Mouse (Mus musculus) Patski (cell line): ENCODE measurements at regions not wholly inside any gene's neighbourhood (a gene's known extent, or its start where the extent isn't known, plus 50 kb on each side); places are given as distances from the start of the nearest gene placed in this dataset.
"Not testable (repeated sequence)": the region's sequence is repeated elsewhere in the genome, so short reads cannot be mapped to it uniquely, and the experiment has no call there.

Source experiments
- ATAC-seq: fragments of 100-300 bp; one replicate; pipeline ENCODE4 v1.8.0; 2021
- CTCF ChIA-PET: fragments of 350-600 bp; sonication (Branson Sonifier 250); formaldehyde crosslinking; loops from one replicate; lab custom pipeline; 2022; ENCODE audit warnings: inconsistent platforms; lab: Charles Lee
- POLR2A ChIA-PET: fragments of 350-600 bp; sonication (Branson Sonifier 250); formaldehyde crosslinking; loops from one replicate; lab custom pipeline; 2022; ENCODE audit warnings: antibody characterized with exemption, inconsistent platforms; lab: Charles Lee
- DNase-seq: peaks from one replicate; pipeline ENCODE4 v3.0.0-alpha.2; 2011; ENCODE audit warnings: low read depth, low spot score
- H3K27me3 ChIP-seq: fragments of 371-371 bp; one replicate; pipeline ENCODE4 v1.5.1; 2021
- CTCF ChIP-seq: fragments of 100-300 bp; IDR thresholded peaks from one replicate; pipeline ENCODE4 v1.5.1; 2021
- in situ Hi-C: fragments of 300-500 bp; cut with MboI; formaldehyde crosslinking; loops from 3 replicates; pipeline ENCODE4 v1.11.1; 2018; ENCODE audit warnings: low pct_unique_long_range_greater_than_20kb, mixed read lengths

DNA sequence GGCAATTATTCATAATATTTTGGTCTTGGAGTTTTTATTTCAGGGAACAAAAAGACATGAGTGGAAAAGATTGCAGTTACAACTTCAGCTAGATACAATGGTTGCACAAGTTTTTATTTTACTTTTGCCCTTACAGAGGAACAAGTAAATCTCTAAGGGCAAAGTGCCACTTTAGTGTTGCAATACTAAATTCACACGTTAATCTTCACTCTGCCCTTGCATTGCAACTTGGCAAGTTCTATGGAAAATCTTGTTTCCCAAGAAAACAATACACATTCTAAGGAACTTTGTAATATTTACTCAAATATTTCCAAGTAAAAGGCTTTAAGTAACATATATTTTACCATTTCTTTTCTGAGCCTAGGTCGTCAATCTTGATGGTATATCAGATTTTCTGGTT is 85.9 kb downstream of the Chil6 start:
- POLR2A ChIA-PET, result no interaction called here
- no peak for DNase-seq
- no peak for TF ChIP-seq CTCF
- no peak for ATAC-seq
- in situ Hi-C loops, result no loop called here
- CTCF ChIA-PET, result interaction anchor here (1.1 kb wide), 1 partner anchor 11 kb away, joined by 3 read pairs; no protein-coding TSS in a partner anchor
- H3K27me3 ChIP-seq, result no peaks in the 10 kb centered on the region

DNA sequence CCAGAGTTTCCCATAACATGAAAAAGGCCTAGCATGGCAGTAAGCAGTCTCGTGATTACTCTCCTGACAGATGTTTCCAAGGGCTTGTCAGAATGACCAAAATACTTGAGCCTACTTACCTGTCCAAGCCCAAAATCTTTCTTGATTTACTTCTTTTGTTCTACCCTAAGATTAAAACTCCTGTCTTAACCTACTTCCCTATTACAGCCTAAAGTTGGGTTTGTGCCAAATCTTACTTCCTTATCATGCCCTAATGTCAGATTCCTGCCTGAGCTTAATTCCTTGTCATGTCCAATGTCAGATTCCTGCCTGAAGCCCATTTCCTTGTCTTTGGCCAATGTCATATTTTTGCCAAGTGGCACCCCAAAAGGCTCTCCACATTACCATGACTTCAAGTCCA is 89.0 kb downstream of the Chil6 start:
- no peak for TF ChIP-seq CTCF
- ChIA-PET CTCF (no interaction called here), POLR2A (no interaction called here)
- no peak for DNase-seq
- H3K27me3 ChIP-seq, result no peaks in the 10 kb centered on the region
- in situ Hi-C loops, result no loop called here
- ATAC-seq, result no peak

DNA sequence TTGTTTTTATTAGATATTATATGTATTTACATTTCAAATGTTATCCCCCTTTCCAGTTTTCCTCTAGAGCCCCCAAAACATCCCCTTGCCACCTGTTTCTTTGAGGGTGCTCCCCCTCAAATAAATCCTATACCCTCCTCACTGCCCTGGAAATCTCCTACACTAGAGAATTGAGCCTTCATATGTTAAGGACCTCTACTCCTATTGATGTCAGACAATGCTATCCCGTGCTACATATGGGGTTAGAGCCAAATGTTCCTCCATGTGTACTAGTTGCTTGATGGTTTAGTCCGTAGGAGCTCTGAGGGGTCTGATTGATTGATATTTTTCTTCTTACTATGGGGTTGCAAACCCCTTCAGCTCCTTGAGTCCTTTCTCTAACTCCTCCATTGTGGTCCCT is 73.6 kb upstream of the Chil4 start:
- no peak for DNase-seq
- POLR2A ChIA-PET, result no interaction called here
- CTCF ChIA-PET, result interaction anchor here (1.3 kb wide), 1 partner anchor 17 kb away, joined by 3 read pairs; no protein-coding TSS in a partner anchor
- no peaks in the 10 kb centered on the region for H3K27me3 ChIP-seq
- TF ChIP-seq CTCF, result no peak
- ATAC-seq, result no peak
- in situ Hi-C loops, result no loop called here

DNA sequence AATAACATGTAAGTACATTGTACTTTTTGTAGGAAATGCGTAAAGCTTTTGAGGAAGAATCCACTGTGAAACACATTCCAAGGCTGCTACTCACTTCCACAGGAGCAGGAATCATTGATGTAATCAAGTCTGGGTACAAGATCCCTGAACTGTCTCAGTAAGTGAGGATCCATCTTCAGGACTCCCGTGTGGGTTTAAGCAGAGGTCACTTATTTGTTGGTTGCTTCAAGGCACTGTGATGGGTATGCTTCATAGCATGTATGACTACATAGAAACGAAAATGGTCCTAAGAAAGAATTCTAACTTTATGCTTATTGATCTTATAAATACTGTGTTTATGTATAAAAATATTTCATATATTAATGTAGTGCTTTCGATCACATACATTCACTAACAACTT is 72.6 kb upstream of the Chil4 start:
- DNase-seq, result no peak
- ChIA-PET CTCF (no interaction called here), POLR2A (no interaction called here)
- in situ Hi-C loops, result no loop called here
- ATAC-seq, result no peak
- TF ChIP-seq CTCF, result no peak
- H3K27me3 ChIP-seq, result no peaks in the 10 kb centered on the region

DNA sequence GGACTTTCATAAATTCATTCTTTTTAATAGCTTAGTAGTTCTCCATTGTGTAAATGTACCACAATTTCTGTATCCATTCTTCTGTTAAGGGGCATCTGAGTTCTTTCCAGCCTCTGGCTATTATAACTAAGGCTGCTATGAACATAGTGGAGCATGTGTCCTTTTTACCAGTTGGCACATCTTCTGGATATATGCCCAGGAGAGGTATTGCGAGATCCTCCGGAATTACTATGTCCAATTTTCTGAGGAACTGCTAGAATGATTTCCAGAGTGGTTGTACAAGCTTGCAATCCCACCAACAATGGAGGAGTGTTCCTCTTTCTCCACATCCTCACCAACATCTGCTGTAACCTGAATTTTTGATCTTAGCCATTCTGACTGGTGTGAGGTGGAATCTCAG is 59.3 kb upstream of the Chil4 start:
- H3K27me3 ChIP-seq, DNase-seq, POLR2A ChIA-PET, in situ Hi-C loops, ATAC-seq: not testable (repeated sequence)
- CTCF ChIA-PET, result interaction anchor here (1.1 kb wide), 1 partner anchor 23 kb away, joined by 3 read pairs; no protein-coding TSS in a partner anchor

DNA sequence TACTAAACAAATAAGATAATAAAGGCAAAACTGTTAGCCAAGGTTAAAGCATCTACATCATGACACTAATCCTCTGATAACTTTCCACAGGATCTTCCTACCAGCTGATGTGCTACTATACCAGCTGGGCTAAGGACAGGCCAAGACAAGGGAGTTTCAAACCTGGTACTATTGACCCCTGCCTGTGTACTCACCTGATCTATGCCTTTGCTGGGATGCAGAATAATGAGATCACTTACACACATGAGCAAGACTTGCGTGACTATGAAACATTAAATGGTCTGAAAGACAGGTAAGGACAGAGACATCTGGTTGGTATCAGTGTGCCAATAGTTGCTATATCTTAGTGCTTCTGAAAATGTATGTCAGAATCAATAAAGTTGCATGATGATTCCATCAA is 56.4 kb upstream of the Chil4 start:
- CTCF ChIA-PET, DNase-seq, in situ Hi-C loops, POLR2A ChIA-PET, H3K27me3 ChIP-seq, ATAC-seq: not testable (repeated sequence)
